Mouse (Mus musculus): ENCODE measurements around the gene Zdhhc3.

GRCm38 (mm10) chr9:123107186-123107585, 5.8 kb downstream of the Zdhhc3 start:
- TF ChIP-seq CTCF (IDR thresholded peaks at IDR 0.05; ENCODE audit: control insufficient read depth, insufficient read depth, insufficient replicate concordance, low read depth, low read length) (no peak), POLR2A (IDR thresholded peaks at IDR 0.05; ENCODE audit: control insufficient read depth, low read depth, low read length) (no peak)

Measured in testis, adult 2 months (tissue).